Mouse (Mus musculus) heart, postnatal 0 days (tissue): ENCODE data around the gene Yaf2. TPM values are rescaled to one million over a fixed set of nuclear protein-coding genes. Genes with fewer than 3 reads are reported as not detected.
A peak's percentile ranks its signal among the peaks of the same experiment; 100 is the strongest.

ENCODE experiments used
- ATAC-seq: fragments of 200-750 bp; cut with Nextera tagmentation; 2 replicates; pipeline ENCODE4 v1.8.0; 2017; ENCODE audit warnings: low read depth, moderate number of reproducible peaks, moderate library complexity; ENCODE audit not compliant: insufficient read depth
- DNase-seq: peaks from one replicate; pipeline ENCODE4 v3.0.0-alpha.2; 2016; ENCODE audit warnings: low spot score
- H3K27ac ChIP-seq: fragments of 300-500 bp; sonication (generic); 2 replicates; pipeline ENCODE4 v1.5.1; 2014; ENCODE audit warnings: low read depth, mild to moderate bottlenecking
- H3K27me3 ChIP-seq: fragments of 300-500 bp; sonication (generic); 2 replicates; pipeline ENCODE4 v1.6.1; 2014; ENCODE audit warnings: low read length, mixed read lengths; ENCODE audit not compliant: control insufficient read depth, insufficient read depth
- H3K36me3 ChIP-seq: fragments of 300-500 bp; sonication (generic); replicated peaks from 2 replicates; pipeline ENCODE4 v1.6.1; 2014; ENCODE audit warnings: low read length, mixed read lengths; ENCODE audit not compliant: control insufficient read depth, insufficient read depth
- H3K4me1 ChIP-seq: fragments of 300-500 bp; sonication (generic); 2 replicates; pipeline ENCODE4 v1.6.1; 2014; ENCODE audit warnings: antibody characterized with exemption; ENCODE audit not compliant: control insufficient read depth, insufficient read depth
- H3K4me2 ChIP-seq: fragments of 300-500 bp; sonication (generic); 2 replicates; pipeline ENCODE4 v1.6.1; 2014; ENCODE audit warnings: low read depth, mild to moderate bottlenecking, low read length, moderate library complexity
- H3K4me3 ChIP-seq: fragments of 300-500 bp; sonication (generic); 2 replicates; pipeline ENCODE4 v1.5.1; 2014; ENCODE audit warnings: low read depth, low read length
- H3K9ac ChIP-seq: fragments of 300-500 bp; sonication (generic); replicated peaks from 2 replicates; pipeline ENCODE4 v1.6.1; 2014; ENCODE audit warnings: low read depth, low read length, mixed read lengths
- H3K9me3 ChIP-seq: fragments of 300-500 bp; sonication (generic); replicated peaks from 2 replicates; pipeline ENCODE4 v1.6.1; 2016; ENCODE audit warnings: low read length; ENCODE audit not compliant: control insufficient read depth
- CTCF ChIP-seq: IDR thresholded peaks from 2 replicates; pipeline ENCODE4 v1.5.1; 2016; ENCODE audit warnings: antibody characterized with exemption, control low read depth, low read depth
- EP300 ChIP-seq: IDR thresholded peaks from 2 replicates; pipeline ENCODE4 v1.6.1; 2016; ENCODE audit warnings: antibody characterized with exemption, low read depth
- WGBS: fragments of 180-500 bp; shearing (Covaris S2); extraction: QIAGEN DNeasy Blood & Tissue Kit; methylation state at CpG from one replicate; pipeline ENCODE4 v1.1.7; 2014; 5-methylcytosine and 5-hydroxymethylcytosine counted together
- polyA plus RNA-seq: library from polyadenylated mRNA; unstranded; fragments of >200 nt; fragmentation: Nextera tagmentation; extraction: Ambion mirVana; gene quantifications from 2 replicates; pipeline ENCODE4 v1.2.1, GENCODE M21; 2015
- total RNA-seq: library from RNA; depleted of rRNA; stranded (reverse); fragments of >200 nt; gene quantifications from 2 replicates; pipeline ENCODE4 v1.2.3, GENCODE M21; 2014; ENCODE audit warnings: low replicate concordance

Gene Yaf2
- total and polyA plus RNA-seq, 2 experiments from 2014 or later = 47.1 to 68.5 TPM

GRCm38 (mm10) chr15:93263566-93263965 lies 73.2 kb downstream of the Yaf2 start:
- no peak for TF ChIP-seq CTCF
- TF ChIP-seq EP300 = no peak

GRCm38 (mm10) chr15:93262818-93263217 lies 73.9 kb downstream of the Yaf2 start:
- no peak overlapping the region for H3K4me3 ChIP-seq
- DNase-seq (no peak), ATAC-seq (no peak)
- no peak for TF ChIP-seq EP300
- TF ChIP-seq CTCF = peak; percentile 57
- WGBS = 48% methylated on average over 5 of the region's 5 CpGs
- H3K4me1 ChIP-seq = no peaks in the 10 kb centered on the region
- no peaks in the 10 kb centered on the region for H3K27me3 ChIP-seq
- H3K9ac ChIP-seq = no peak overlapping the region
- H3K9me3 ChIP-seq = no peaks in the 10 kb centered on the region
- H3K36me3 ChIP-seq = peaks cover 17% of the 10 kb centered on the region
- no peak overlapping the region for H3K27ac ChIP-seq
- no peak overlapping the region for H3K4me2 ChIP-seq

More at GRCm38 (mm10) chr15:93263566-93263965, 73.2 kb downstream of the Yaf2 start:
- Histone ChIP-seq H3K9ac (no peak overlapping the region), H3K27ac (no peak overlapping the region), H3K36me3 (peaks cover 11% of the 10 kb centered on the region), H3K4me3 (no peak overlapping the region), H3K27me3 (no peaks in the 10 kb centered on the region), H3K4me2 (no peak overlapping the region), H3K9me3 (no peaks in the 10 kb centered on the region), H3K4me1 (no peaks in the 10 kb centered on the region)
- no peak for ATAC-seq
- no peak for DNase-seq
- WGBS = 81% methylated on average over 7 of the region's 7 CpGs

- WGBS = 88% methylated on average over 5 of the region's 5 CpGs
- DNase-seq (no peak), ATAC-seq (no peak)
These were observed 74.5 kb downstream of the Yaf2 start for GRCm38 (mm10) chr15:93262274-93262673.

GRCm38 (mm10) chr15:93259933-93260332 lies 76.8 kb downstream of the Yaf2 start:
- WGBS = 87% methylated on average over 8 of the region's 8 CpGs
- H3K36me3 ChIP-seq = peaks cover 34% of the 10 kb centered on the region

More at GRCm38 (mm10) chr15:93262274-93262673, 74.5 kb downstream of the Yaf2 start:
- no peaks in the 10 kb centered on the region for H3K4me1 ChIP-seq
- no peak overlapping the region for H3K27ac ChIP-seq
- TF ChIP-seq CTCF (no peak), EP300 (no peak)
- H3K36me3 ChIP-seq = peaks cover 22% of the 10 kb centered on the region
- no peaks in the 10 kb centered on the region for H3K9me3 ChIP-seq
- no peak overlapping the region for H3K4me2 ChIP-seq
- H3K4me3 ChIP-seq = no peak overlapping the region
- no peaks in the 10 kb centered on the region for H3K27me3 ChIP-seq
- no peak overlapping the region for H3K9ac ChIP-seq

GRCm38 (mm10) chr15:93255295-93255694 lies 81.4 kb downstream of the Yaf2 start:
- ATAC-seq = no peak
- H3K9me3 ChIP-seq = no peaks in the 10 kb centered on the region
- H3K4me3 ChIP-seq = no peak overlapping the region
- H3K27ac ChIP-seq = no peak overlapping the region
- H3K4me2 ChIP-seq = no peak overlapping the region
- 59% methylated on average over 10 of the region's 10 CpGs for WGBS
- peaks cover 43% of the 10 kb centered on the region for H3K36me3 ChIP-seq
- no peaks in the 10 kb centered on the region for H3K27me3 ChIP-seq
- H3K9ac ChIP-seq = no peak overlapping the region
- TF ChIP-seq EP300 = no peak
- no peak for TF ChIP-seq CTCF
- DNase-seq = no peak
- no peaks in the 10 kb centered on the region for H3K4me1 ChIP-seq

More at GRCm38 (mm10) chr15:93259933-93260332, 76.8 kb downstream of the Yaf2 start:
- Histone ChIP-seq H3K4me3 (no peak overlapping the region), H3K4me1 (no peaks in the 10 kb centered on the region), H3K9ac (no peak overlapping the region), H3K27me3 (no peaks in the 10 kb centered on the region), H3K4me2 (no peak overlapping the region), H3K9me3 (no peaks in the 10 kb centered on the region), H3K27ac (no peak overlapping the region)
- no peak for ATAC-seq
- TF ChIP-seq EP300 (no peak), CTCF (no peak)
- no peak for DNase-seq

GRCm38 (mm10) chr15:93253172-93253571 lies 83.6 kb downstream of the Yaf2 start:
- Histone ChIP-seq H3K4me3 (no peak overlapping the region), H3K27ac (no peak overlapping the region), H3K4me2 (no peak overlapping the region), H3K4me1 (no peaks in the 10 kb centered on the region), H3K36me3 (peaks cover 49% of the 10 kb centered on the region), H3K27me3 (no peaks in the 10 kb centered on the region), H3K9me3 (no peaks in the 10 kb centered on the region), H3K9ac (no peak overlapping the region)
- WGBS = 62% methylated on average over 8 of the region's 8 CpGs
- no peak for TF ChIP-seq EP300
- TF ChIP-seq CTCF = no peak
- no peak for ATAC-seq
- no peak for DNase-seq
